Mouse (Mus musculus): ENCODE measurements around the gene Gsto1.

DNA sequence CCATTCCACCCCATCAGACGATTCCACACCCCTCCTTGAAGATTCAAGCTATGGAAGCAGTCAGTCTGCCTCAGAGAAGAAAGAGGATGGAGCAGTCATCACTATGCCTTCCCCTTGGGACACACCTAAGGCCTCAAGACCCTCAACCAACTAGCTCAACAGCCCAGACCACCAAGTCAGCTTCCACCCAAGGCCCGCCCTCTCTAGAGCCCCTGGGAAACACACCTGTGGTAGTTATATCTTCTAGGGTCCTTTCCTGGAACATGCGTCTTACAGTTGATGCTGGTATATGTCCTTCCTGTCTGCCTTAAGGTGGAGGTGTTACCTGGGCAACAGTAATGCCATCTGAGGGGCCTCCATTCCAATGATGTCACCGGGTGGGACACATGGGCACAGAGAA lies 59.4 kb downstream of the Gsto1 start:
- TF ChIP-seq POLR2A (IDR thresholded peaks at IDR 0.05; ENCODE audit: borderline replicate concordance, insufficient read depth, low read length) (no peak), CTCF (IDR thresholded peaks at IDR 0.05; ENCODE audit: borderline replicate concordance, insufficient read depth, low read depth, low read length) (no peak)

Measured in cerebellum, adult 2 months (tissue).